In the genomic region with DNA sequence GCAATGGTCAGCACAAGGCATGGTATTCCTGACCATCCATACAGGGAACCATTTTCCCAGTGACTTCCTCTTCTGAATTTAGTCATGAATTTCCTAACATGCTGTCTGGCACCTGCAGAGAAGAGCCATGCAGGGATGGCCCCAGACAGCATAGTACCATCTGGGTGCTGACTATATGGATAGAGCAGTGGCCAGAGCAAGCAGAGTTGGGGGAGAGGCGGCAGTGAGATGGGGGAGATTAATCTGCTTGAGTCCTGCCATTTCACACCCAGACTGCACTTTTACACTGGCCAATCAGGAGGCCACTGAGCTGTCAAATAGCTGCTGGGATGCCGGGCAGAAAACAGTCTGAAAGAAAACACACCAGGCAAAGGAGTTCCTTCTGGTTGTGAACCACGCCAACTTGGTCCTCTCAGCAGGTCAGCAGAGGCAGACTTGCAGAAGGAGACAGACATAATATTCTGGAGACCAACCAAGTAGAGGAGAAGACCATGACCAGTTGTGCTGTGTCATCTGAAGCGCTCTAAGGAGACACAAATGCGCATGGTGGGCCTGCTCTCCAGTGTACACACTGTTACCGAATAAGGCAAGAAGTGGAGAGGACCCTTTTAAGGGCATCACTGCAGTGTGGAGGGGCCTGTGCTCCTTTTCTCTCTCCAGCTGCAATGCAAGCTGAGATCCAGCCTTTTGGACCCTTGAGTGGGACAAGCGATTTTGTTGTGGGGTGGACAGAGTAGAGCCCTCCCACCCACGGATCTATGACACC, we compare ENCODE assay signal across 20 mouse cellular contexts.
DNase-seq lines count a peak whose midpoint lies in the region; ATAC-seq and TF ChIP-seq lines count a peak whose summit lies in the region.
"Had no signal": no experiment of that assay in that cellular context is flagged by ENCODE, and none has a peak within 500 bp of the region (broad histone marks: within the 10 kb centered on the region; RNA-seq: fewer than 3 reads in every experiment).

No protein-coding gene starts in this region.

- H3K9ac ChIP-seq in hindbrain, embryonic 13.5 days = no peak overlapping the region
- H3K9ac ChIP-seq in neural tube, embryonic 13.5 days = no peak overlapping the region
- no peak overlapping the region for H3K9ac ChIP-seq in midbrain, postnatal 0 days (replicated peaks; ENCODE audit: low read length, poor library complexity, severe bottlenecking)
- H3K9ac ChIP-seq: heart, embryonic 12.5 days; liver, postnatal 0 days had no signal

- peaks cover 45% of the 10 kb centered on the region for H3K36me3 ChIP-seq in hindbrain, embryonic 13.5 days
- H3K36me3 ChIP-seq in hindbrain, embryonic 10.5 days = peaks cover 53% of the 10 kb centered on the region
- peaks cover 42% of the 10 kb centered on the region for H3K36me3 ChIP-seq in neural tube, embryonic 13.5 days
- H3K36me3 ChIP-seq in midbrain, postnatal 0 days (ENCODE audit: insufficient read depth, low read length) = peaks cover 24% of the 10 kb centered on the region

- no peaks in the 10 kb centered on the region for H3K4me1 ChIP-seq in hindbrain, embryonic 13.5 days (replicated peaks)
- H3K4me1 ChIP-seq in hindbrain, embryonic 10.5 days (replicated peaks) = no peaks in the 10 kb centered on the region
- H3K4me1 ChIP-seq in neural tube, embryonic 13.5 days (replicated peaks) = 0 out of 2 replicates have a peak, but pooled peaks cover 2% of the 10 kb centered on the region
- no peaks in the 10 kb centered on the region for H3K4me1 ChIP-seq in midbrain, postnatal 0 days (ENCODE audit: insufficient read depth, low read length)
- H3K4me1 ChIP-seq: limb, embryonic 10.5 days had no signal

- TF ChIP-seq CTCF in midbrain, postnatal 0 days (IDR thresholded peaks at IDR 0.05) = no peak

- H3K27me3 ChIP-seq in hindbrain, embryonic 13.5 days = no peaks in the 10 kb centered on the region
- H3K27me3 ChIP-seq in hindbrain, embryonic 10.5 days (ENCODE audit: insufficient read depth, poor library complexity, severe bottlenecking) = no peaks in the 10 kb centered on the region
- H3K27me3 ChIP-seq in neural tube, embryonic 13.5 days = no peaks in the 10 kb centered on the region
- H3K27me3 ChIP-seq in midbrain, postnatal 0 days (ENCODE audit: insufficient read depth, low read length) = no peaks in the 10 kb centered on the region
- H3K27me3 ChIP-seq: heart, embryonic 12.5 days had no signal

- no peak overlapping the region for H3K27ac ChIP-seq in hindbrain, embryonic 13.5 days
- no peak overlapping the region for H3K27ac ChIP-seq in hindbrain, embryonic 10.5 days
- H3K27ac ChIP-seq in neural tube, embryonic 13.5 days (replicated peaks) = no peak overlapping the region
- H3K27ac ChIP-seq in midbrain, postnatal 0 days (ENCODE audit: low read depth, low read length) = no peak overlapping the region
- H3K27ac ChIP-seq: gastrocnemius, adult 2 months; layer of hippocampus, adult 2 months; left cerebral cortex, adult 2 months; limb, embryonic 10.5 days had no signal

- no peak for DNase-seq in hindbrain, embryonic 10.5 days (ENCODE audit: low spot score)
- DNase-seq in neural tube, embryonic 10.5 days (ENCODE audit: extremely low spot score, low spot score) = no peak
- no peak for DNase-seq in midbrain, postnatal 0 days (ENCODE audit: low spot score)
- no peak for DNase-seq in thymus, postnatal 14 days
- DNase-seq in retina, postnatal 1 day = no peak
- DNase-seq: cerebellum, adult 8-10 months; gastrocnemius, adult 2 months; heart, postnatal 36 days; kidney, adult 18-20 months; kidney, postnatal 14 days; liver, postnatal 0 days; lung, postnatal 10 days; thymus, postnatal 25 days had no signal

- H3K4me3 ChIP-seq in hindbrain, embryonic 13.5 days = no peak overlapping the region
- H3K4me3 ChIP-seq in hindbrain, embryonic 10.5 days = no peak overlapping the region
- no peak overlapping the region for H3K4me3 ChIP-seq in neural tube, embryonic 13.5 days
- H3K4me3 ChIP-seq in midbrain, postnatal 0 days (ENCODE audit: low read depth, low read length) = no peak overlapping the region
- H3K4me3 ChIP-seq: erythroblast, embryonic 14.5 days; gastrocnemius, adult 2 months; heart, embryonic 12.5 days; layer of hippocampus, adult 2 months; left cerebral cortex, adult 2 months; limb, embryonic 10.5 days had no signal

- 0 out of 2 replicates have a peak, but pooled peaks have one; percentile 49 for ATAC-seq in hindbrain, embryonic 13.5 days (ENCODE audit: low FRiP score)
- ATAC-seq in neural tube, embryonic 13.5 days (ENCODE audit: low read depth) = peak; percentile 66; the same call in 1 of the 2 replicates
- peak; percentile 39 for ATAC-seq in midbrain, postnatal 0 days (ENCODE audit: low FRiP score)
- ATAC-seq: liver, postnatal 0 days had no signal

- WGBS in hindbrain, embryonic 13.5 days = 88% methylated on average over 8 of the region's 8 CpGs
- 88% methylated on average over 8 of the region's 8 CpGs for WGBS in hindbrain, embryonic 10.5 days
- 90% methylated on average over 8 of the region's 8 CpGs for WGBS in neural tube, embryonic 13.5 days
- 85% methylated on average over 8 of the region's 8 CpGs for WGBS in midbrain, postnatal 0 days

- H3K4me2 ChIP-seq in hindbrain, embryonic 13.5 days = no peak overlapping the region
- H3K4me2 ChIP-seq in neural tube, embryonic 13.5 days = no peak overlapping the region
- H3K4me2 ChIP-seq in midbrain, postnatal 0 days (ENCODE audit: low read depth, low read length, poor library complexity, severe bottlenecking) = no peak overlapping the region
- H3K4me2 ChIP-seq: heart, embryonic 12.5 days had no signal

- no peaks in the 10 kb centered on the region for H3K9me3 ChIP-seq in hindbrain, embryonic 13.5 days
- no peaks in the 10 kb centered on the region for H3K9me3 ChIP-seq in hindbrain, embryonic 10.5 days
- no peaks in the 10 kb centered on the region for H3K9me3 ChIP-seq in neural tube, embryonic 13.5 days
- H3K9me3 ChIP-seq in midbrain, postnatal 0 days (ENCODE audit: low read length) = no peaks in the 10 kb centered on the region
- H3K9me3 ChIP-seq: heart, embryonic 12.5 days; limb, embryonic 10.5 days had no signal
